Mouse (Mus musculus): ENCODE results near the gene Arrb1. TPM values are rescaled to one million over a fixed set of nuclear protein-coding genes. Genes with fewer than 3 reads are reported as not detected.
A peak's percentile ranks its signal among the peaks of the same experiment; 100 is the strongest.
"Not testable (repeated sequence)": the region's sequence is repeated elsewhere in the genome, so short reads cannot be mapped to it uniquely, and the experiment has no call there.

The Arrb1 gene
- polyA plus RNA-seq (2015; fragmentation: Nextera tagmentation; extraction: Ambion mirVana) = 14.3 and 15.1 TPM in 2 replicates

DNA sequence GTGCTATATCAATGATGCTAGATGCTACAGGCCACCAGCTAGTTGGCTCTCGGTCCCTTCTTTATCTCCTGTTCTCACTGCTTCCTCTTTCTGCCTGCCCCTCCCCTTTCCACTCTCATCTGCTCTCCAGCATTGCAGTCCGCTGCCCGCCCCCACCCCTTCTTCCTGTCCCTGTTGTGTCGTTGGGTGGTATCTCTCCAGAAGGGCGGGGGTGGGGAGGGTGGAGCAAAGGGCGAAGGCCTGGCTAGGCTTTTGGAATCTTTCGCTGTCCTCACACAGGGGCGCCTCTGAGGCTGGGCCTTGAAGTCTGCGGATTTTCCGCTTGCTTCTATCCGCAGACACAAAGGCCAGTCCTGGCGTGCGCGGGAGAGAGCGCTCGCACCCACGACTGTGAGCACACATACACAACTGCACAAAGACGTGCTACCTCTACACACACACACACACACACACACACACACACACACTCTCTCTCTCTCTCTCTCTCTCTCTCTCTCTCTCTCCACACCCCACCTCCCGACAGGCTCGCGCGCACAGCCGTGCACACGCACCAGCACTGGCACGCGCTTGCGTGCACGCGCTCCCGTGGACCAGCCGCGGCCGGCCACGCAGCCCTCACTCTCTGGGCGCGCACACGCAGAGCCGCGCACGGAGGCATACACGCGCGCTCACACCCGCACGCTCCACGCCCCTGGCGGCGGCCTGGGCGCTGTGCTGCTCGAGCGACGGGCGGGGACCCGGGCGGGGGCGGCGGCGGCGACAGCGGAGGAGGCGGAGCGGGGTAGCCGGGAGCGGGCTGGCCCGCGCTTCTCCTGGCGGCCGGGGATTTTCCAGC is at the start of gene Arrb1:
Gene Arrb1, plus strand, starts transcription at position 566 of the 835 bp plus-strand sequence.
- under 1% methylated on average over 66 of the region's 68 CpGs for WGBS
- H3K9me3 ChIP-seq = no peaks in the 10 kb centered on the region
- H3K4me1 ChIP-seq = peaks cover 51% of the 10 kb centered on the region
- H3K4me2 ChIP-seq (replicated peaks) = peak within 1 kb of the TSS; percentile 94
- ATAC-seq (replicated peaks) = peak; percentile 84
- H3K4me3 ChIP-seq = peak within 1 kb of the TSS; percentile 90
- H3K36me3 ChIP-seq = no peaks in the 10 kb centered on the region
- H3K27ac ChIP-seq (replicated peaks) = peak within 1 kb of the TSS; percentile 94
- peak within 1 kb of the TSS; percentile 74 for H3K9ac ChIP-seq (replicated peaks)
- no peaks in the 10 kb centered on the region for H3K27me3 ChIP-seq

DNA sequence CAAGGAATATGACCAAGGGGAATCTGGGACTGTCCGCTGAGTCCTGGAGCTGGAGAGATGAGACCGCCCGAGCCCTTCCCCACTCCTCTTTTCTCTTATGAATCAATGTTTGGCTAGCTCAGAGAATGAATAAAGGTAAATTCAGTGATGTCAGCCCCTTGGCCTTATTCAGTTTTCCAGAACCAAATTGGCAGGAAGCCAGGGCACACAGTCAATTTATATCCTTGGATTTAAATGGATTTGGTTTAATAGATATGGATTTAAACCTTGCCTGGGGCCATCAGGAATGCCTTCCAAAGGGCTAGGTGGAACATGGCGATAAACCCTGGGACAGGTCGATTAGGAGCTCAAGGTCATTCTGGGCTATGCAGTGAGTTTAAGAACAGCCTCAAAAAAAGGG is 45.6 kb upstream of the Arrb1 start:
- 0 out of 2 replicates have a peak, but pooled peaks cover 2% of the 10 kb centered on the region for H3K9me3 ChIP-seq
- peaks cover 4% of the 10 kb centered on the region; the same call in 1 of the 2 replicates for H3K27me3 ChIP-seq
- no peak overlapping the region for H3K9ac ChIP-seq (replicated peaks)
- H3K4me3 ChIP-seq = no peak overlapping the region
- H3K4me2 ChIP-seq (replicated peaks) = no peak overlapping the region
- no peaks in the 10 kb centered on the region for H3K4me1 ChIP-seq
- ATAC-seq (replicated peaks) = no peak
- WGBS = 63% methylated on average over 5 of the region's 5 CpGs
- no peak overlapping the region for H3K27ac ChIP-seq (replicated peaks)
- no peaks in the 10 kb centered on the region for H3K36me3 ChIP-seq

GRCm38 (mm10) chr7:99499128-99499527 is 36.1 kb upstream of the Arrb1 start:
- no peak for ATAC-seq (replicated peaks)
- no peaks in the 10 kb centered on the region for H3K4me1 ChIP-seq
- H3K27ac ChIP-seq (replicated peaks) = no peak overlapping the region
- H3K27me3 ChIP-seq = no peaks in the 10 kb centered on the region
- H3K9me3 ChIP-seq = no peaks in the 10 kb centered on the region
- H3K36me3 ChIP-seq = no peaks in the 10 kb centered on the region
- H3K4me2 ChIP-seq (replicated peaks) = no peak overlapping the region
- no peak overlapping the region for H3K9ac ChIP-seq (replicated peaks)
- no peak overlapping the region for H3K4me3 ChIP-seq
- WGBS = 57% methylated on average over 1 of the region's 1 CpGs

GRCm38 (mm10) chr7:99500201-99500600 is 35.1 kb upstream of the Arrb1 start:
- H3K4me3 ChIP-seq = no peak overlapping the region
- ATAC-seq (replicated peaks) = peak; percentile 84
- H3K9me3 ChIP-seq = no peaks in the 10 kb centered on the region
- no peak overlapping the region for H3K9ac ChIP-seq (replicated peaks)
- no peak overlapping the region for H3K27ac ChIP-seq (replicated peaks)
- H3K4me2 ChIP-seq (replicated peaks) = no peak overlapping the region
- H3K27me3 ChIP-seq = no peaks in the 10 kb centered on the region
- 4% methylated on average over 8 of the region's 8 CpGs for WGBS
- H3K4me1 ChIP-seq = no peaks in the 10 kb centered on the region
- no peaks in the 10 kb centered on the region for H3K36me3 ChIP-seq

DNA sequence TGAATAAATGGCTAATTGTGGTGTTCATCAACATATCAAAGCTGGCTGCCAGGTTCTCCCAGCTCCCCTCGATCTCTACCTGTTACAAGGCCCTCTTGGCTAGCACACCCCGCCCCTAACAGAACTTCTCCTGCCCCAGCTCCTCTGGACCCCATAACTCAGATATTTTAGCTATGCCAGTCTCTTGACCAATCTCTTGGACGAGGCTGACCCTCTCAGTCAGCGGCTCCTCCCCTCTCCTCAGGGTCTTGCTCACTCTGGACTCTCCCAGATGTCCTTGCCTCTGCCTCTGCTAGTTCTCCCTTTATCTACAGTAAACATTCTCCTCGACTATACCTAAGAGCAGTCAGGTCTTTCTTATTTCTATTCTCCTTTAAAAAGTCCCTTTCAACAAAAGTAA is 34.6 kb upstream of the Arrb1 start:
- H3K27me3 ChIP-seq = no peaks in the 10 kb centered on the region
- ATAC-seq (replicated peaks) = no peak
- no peak overlapping the region for H3K4me2 ChIP-seq (replicated peaks)
- H3K36me3 ChIP-seq = no peaks in the 10 kb centered on the region
- H3K9me3 ChIP-seq = no peaks in the 10 kb centered on the region
- H3K27ac ChIP-seq (replicated peaks) = no peak overlapping the region
- no peaks in the 10 kb centered on the region for H3K4me1 ChIP-seq
- H3K4me3 ChIP-seq = no peak overlapping the region
- H3K9ac ChIP-seq (replicated peaks) = no peak overlapping the region
- WGBS = 36% methylated on average over 5 of the region's 5 CpGs

- Histone ChIP-seq H3K27ac (replicated peaks) (no peak overlapping the region), H3K4me1 (no peaks in the 10 kb centered on the region), H3K4me2 (replicated peaks) (no peak overlapping the region), H3K9me3 (no peaks in the 10 kb centered on the region), H3K4me3 (no peak overlapping the region), H3K9ac (replicated peaks) (no peak overlapping the region), H3K36me3 (no peaks in the 10 kb centered on the region), H3K27me3 (no peaks in the 10 kb centered on the region)
- ATAC-seq (replicated peaks) = no peak
- WGBS = 51% methylated on average over 1 of the region's 1 CpGs
Observed at GRCm38 (mm10) chr7:99501148-99501547, 34.1 kb upstream of the Arrb1 start.

GRCm38 (mm10) chr7:99504556-99504955 is 30.7 kb upstream of the Arrb1 start:
- ATAC-seq (replicated peaks) = no peak
- no peaks in the 10 kb centered on the region for H3K9me3 ChIP-seq
- H3K4me2 ChIP-seq (replicated peaks) = no peak overlapping the region
- H3K4me1 ChIP-seq = no peaks in the 10 kb centered on the region
- no peak overlapping the region for H3K9ac ChIP-seq (replicated peaks)
- H3K27ac ChIP-seq (replicated peaks) = no peak overlapping the region
- H3K27me3 ChIP-seq = no peaks in the 10 kb centered on the region
- H3K4me3 ChIP-seq = no peak overlapping the region
- H3K36me3 ChIP-seq = no peaks in the 10 kb centered on the region

- ATAC-seq (replicated peaks); H3K9ac ChIP-seq (replicated peaks); H3K27ac ChIP-seq (replicated peaks); H3K4me1 ChIP-seq; H3K4me3 ChIP-seq; H3K9me3 ChIP-seq; H3K4me2 ChIP-seq (replicated peaks); H3K27me3 ChIP-seq; H3K36me3 ChIP-seq: not testable (repeated sequence)
- 22% methylated on average over 2 of the region's 2 CpGs for WGBS
Observed at GRCm38 (mm10) chr7:99508187-99508586, 27.1 kb upstream of the Arrb1 start.

DNA sequence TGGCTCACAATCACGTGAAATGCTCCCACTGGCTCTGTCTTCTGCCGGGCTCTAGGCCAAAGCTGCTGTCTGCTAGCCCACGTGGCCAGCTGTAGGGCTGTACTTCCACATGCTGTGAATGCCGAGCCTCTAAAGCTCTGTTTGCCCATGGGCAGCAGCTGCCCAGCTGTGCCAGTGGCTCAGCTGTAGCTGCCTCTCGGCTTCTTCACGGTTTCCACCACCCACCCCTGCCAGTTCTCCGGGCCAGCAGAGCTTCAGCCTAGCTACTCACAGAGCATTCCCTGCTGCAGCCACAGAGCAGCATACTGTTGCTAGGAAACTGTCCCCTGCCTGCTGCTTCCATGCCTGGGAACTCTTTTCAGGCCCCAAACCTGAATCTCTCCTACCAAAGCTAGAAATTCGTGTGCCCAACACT is 25.2 kb upstream of the Arrb1 start:
- WGBS = 6% methylated on average over 8 of the region's 8 CpGs
- peak overlapping the region; percentile 66 for H3K27ac ChIP-seq (replicated peaks)
- no peak overlapping the region for H3K4me3 ChIP-seq
- H3K9ac ChIP-seq (replicated peaks) = peak overlapping the region; percentile 24; the same call in 1 of the 2 replicates
- no peaks in the 10 kb centered on the region for H3K9me3 ChIP-seq
- no peaks in the 10 kb centered on the region for H3K27me3 ChIP-seq
- peak; percentile 72 for ATAC-seq (replicated peaks)
- H3K4me2 ChIP-seq (replicated peaks) = peak overlapping the region; percentile 19; the same call in 1 of the 2 replicates
- peaks cover 9% of the 10 kb centered on the region; the same call in 1 of the 2 replicates for H3K4me1 ChIP-seq
- no peaks in the 10 kb centered on the region for H3K36me3 ChIP-seq

GRCm38 (mm10) chr7:99516092-99516813 is 19.0 kb upstream of the Arrb1 start:
- no peak overlapping the region for H3K4me3 ChIP-seq
- H3K9ac ChIP-seq (replicated peaks) = no peak overlapping the region
- 88% methylated on average over 9 of the region's 9 CpGs for WGBS
- no peak overlapping the region for H3K4me2 ChIP-seq (replicated peaks)
- ATAC-seq (replicated peaks) = no peak
- H3K27me3 ChIP-seq = no peaks in the 10 kb centered on the region
- no peaks in the 10 kb centered on the region for H3K4me1 ChIP-seq
- H3K36me3 ChIP-seq = no peaks in the 10 kb centered on the region
- no peak overlapping the region for H3K27ac ChIP-seq (replicated peaks)
- H3K9me3 ChIP-seq = no peaks in the 10 kb centered on the region

DNA sequence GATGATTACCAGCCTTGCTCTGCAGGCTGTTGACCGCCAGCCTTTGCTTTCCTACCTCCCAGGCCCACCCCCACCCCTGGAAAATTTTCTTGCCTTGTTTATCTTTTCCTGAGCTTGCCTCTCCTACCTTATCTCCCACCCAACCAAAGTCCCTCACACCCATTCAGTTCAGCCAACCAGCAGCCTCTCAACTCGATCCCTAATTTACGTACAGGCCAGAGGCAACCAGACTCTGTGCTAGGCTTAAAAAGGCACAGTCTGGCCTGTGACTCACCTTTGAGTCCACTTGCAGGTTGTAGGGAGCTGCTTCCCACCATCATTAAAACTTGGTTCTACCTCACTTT is 18.5 kb upstream of the Arrb1 start:
- no peak for ATAC-seq (replicated peaks)
- Histone ChIP-seq H3K27ac (replicated peaks) (no peak overlapping the region), H3K27me3 (no peaks in the 10 kb centered on the region), H3K4me2 (replicated peaks) (no peak overlapping the region), H3K36me3 (no peaks in the 10 kb centered on the region), H3K9ac (replicated peaks) (no peak overlapping the region), H3K4me3 (no peak overlapping the region), H3K4me1 (no peaks in the 10 kb centered on the region), H3K9me3 (no peaks in the 10 kb centered on the region)
- WGBS = 83% methylated on average over 3 of the region's 3 CpGs

- WGBS = 71% methylated on average over 4 of the region's 4 CpGs
- no peaks in the 10 kb centered on the region for H3K36me3 ChIP-seq
- no peak overlapping the region for H3K4me3 ChIP-seq
- H3K9ac ChIP-seq (replicated peaks) = no peak overlapping the region
- no peak overlapping the region for H3K27ac ChIP-seq (replicated peaks)
- no peak overlapping the region for H3K4me2 ChIP-seq (replicated peaks)
- H3K9me3 ChIP-seq = no peaks in the 10 kb centered on the region
- ATAC-seq (replicated peaks) = no peak
- no peaks in the 10 kb centered on the region for H3K27me3 ChIP-seq
- H3K4me1 ChIP-seq = no peaks in the 10 kb centered on the region
Observed at GRCm38 (mm10) chr7:99518954-99519644, 16.2 kb upstream of the Arrb1 start.
